Comparison of ENCODE assay signal across 8 mouse cellular contexts in genomic region chr9:80068028-80068515, GRCm38 (mm10). TPM values are rescaled to one million over a fixed set of nuclear protein-coding genes. Genes with fewer than 3 reads are reported as not detected.
A peak's percentile ranks its signal among the peaks of the same experiment; 100 is the strongest.
DNase-seq lines count a peak whose midpoint lies in the region; ATAC-seq and TF ChIP-seq lines count a peak whose summit lies in the region.

No protein-coding gene starts in this region.

- H3K4me3 ChIP-seq in neural tube, embryonic 11.5 days (ENCODE audit: low read depth, low read length), result peak overlapping the region; percentile 91
- H3K4me3 ChIP-seq in embryonic facial prominence, embryonic 15.5 days (replicated peaks), result peak overlapping the region; percentile 88
- peak overlapping the region; percentile 88 for H3K4me3 ChIP-seq in limb, embryonic 12.5 days (replicated peaks)
- peak overlapping the region; percentile 99 for H3K4me3 ChIP-seq in small intestine, adult 2 months (ENCODE audit: low read depth, low read length)

- no peak for TF ChIP-seq POLR2A in small intestine, adult 2 months (IDR thresholded peaks at IDR 0.05; ENCODE audit: low read depth, low read length)

- TF ChIP-seq CTCF in small intestine, adult 2 months (IDR thresholded peaks at IDR 0.05; ENCODE audit: extremely low read depth, insufficient read length, insufficient replicate concordance, low read depth, low read length), result no peak

- no peak for DNase-seq in neural tube, embryonic 11.5 days (ENCODE audit: low spot score)
- no peak for DNase-seq in neural tube, embryonic 10.5 days (ENCODE audit: extremely low spot score, low spot score)
- DNase-seq in adipocyte (ENCODE audit: low spot score), result no peak
- no peak for DNase-seq in cerebellum, adult 9-10 months
- no peak for DNase-seq in adrenal gland, postnatal 10 days

- no peak for ATAC-seq in neural tube, embryonic 11.5 days (ENCODE audit: insufficient read depth, low FRiP score, low TSS enrichment)
- ATAC-seq in embryonic facial prominence, embryonic 15.5 days (ENCODE audit: insufficient number of reproducible peaks, low FRiP score, low TSS enrichment, low read depth), result no peak
- no peak; the same call in 1 of the 2 replicates for ATAC-seq in limb, embryonic 12.5 days (ENCODE audit: insufficient number of reproducible peaks, insufficient read depth, low FRiP score, low TSS enrichment, low read depth)

- under 1% methylated on average over 18 of the region's 18 CpGs for WGBS in neural tube, embryonic 11.5 days
- whole genome bisulfite sequencing in embryonic facial prominence, embryonic 15.5 days, result under 1% methylated on average over 18 of the region's 18 CpGs
- 2% methylated on average over 18 of the region's 18 CpGs for WGBS in limb, embryonic 12.5 days
- WGBS in small intestine, adult 2 months, result under 1% methylated on average over 18 of the region's 18 CpGs

- H3K36me3 ChIP-seq in neural tube, embryonic 11.5 days (ENCODE audit: control insufficient read depth, insufficient read depth, low read length), result no peaks in the 10 kb centered on the region
- no peaks in the 10 kb centered on the region for H3K36me3 ChIP-seq in embryonic facial prominence, embryonic 15.5 days
- H3K36me3 ChIP-seq in limb, embryonic 12.5 days, result no peaks in the 10 kb centered on the region
- H3K36me3 ChIP-seq in small intestine, adult 2 months (ENCODE audit: control insufficient read depth, insufficient read depth, low read length), result no peaks in the 10 kb centered on the region

- H3K27me3 ChIP-seq in neural tube, embryonic 11.5 days (ENCODE audit: control insufficient read depth, insufficient read depth, low read length), result no peaks in the 10 kb centered on the region
- no peaks in the 10 kb centered on the region for H3K27me3 ChIP-seq in embryonic facial prominence, embryonic 15.5 days
- no peaks in the 10 kb centered on the region for H3K27me3 ChIP-seq in limb, embryonic 12.5 days
- no peaks in the 10 kb centered on the region for H3K27me3 ChIP-seq in small intestine, adult 2 months (ENCODE audit: control insufficient read depth, insufficient read depth, low read length)

- H3K9ac ChIP-seq in neural tube, embryonic 11.5 days (ENCODE audit: low read length), result peak overlapping the region; percentile 100
- peak overlapping the region; percentile 97 for H3K9ac ChIP-seq in embryonic facial prominence, embryonic 15.5 days
- peak overlapping the region; percentile 99 for H3K9ac ChIP-seq in limb, embryonic 12.5 days (replicated peaks)

- H3K27ac ChIP-seq in neural tube, embryonic 11.5 days (ENCODE audit: low read depth, low read length), result peak overlapping the region; percentile 100
- peak overlapping the region; percentile 99 for H3K27ac ChIP-seq in embryonic facial prominence, embryonic 15.5 days (replicated peaks)
- peak overlapping the region; percentile 100 for H3K27ac ChIP-seq in limb, embryonic 12.5 days
- peak overlapping the region; percentile 93 for H3K27ac ChIP-seq in small intestine, adult 2 months (ENCODE audit: insufficient read depth, low read depth, low read length)

- no peaks in the 10 kb centered on the region for H3K9me3 ChIP-seq in neural tube, embryonic 11.5 days (ENCODE audit: control insufficient read depth, low read length)
- no peaks in the 10 kb centered on the region; the same call in 1 of the 2 replicates for H3K9me3 ChIP-seq in embryonic facial prominence, embryonic 15.5 days (replicated peaks)
- H3K9me3 ChIP-seq in limb, embryonic 12.5 days, result peaks cover 11% of the 10 kb centered on the region; the same call in 1 of the 2 replicates

- peak overlapping the region; percentile 31 for H3K4me2 ChIP-seq in neural tube, embryonic 11.5 days (ENCODE audit: low read depth)
- peak overlapping the region; percentile 52 for H3K4me2 ChIP-seq in embryonic facial prominence, embryonic 15.5 days (replicated peaks)
- H3K4me2 ChIP-seq in limb, embryonic 12.5 days, result peak overlapping the region; percentile 58

- peaks cover 3% of the 10 kb centered on the region; the same call in 1 of the 2 replicates for H3K4me1 ChIP-seq in neural tube, embryonic 11.5 days (ENCODE audit: control insufficient read depth, insufficient read depth, low read length)
- H3K4me1 ChIP-seq in embryonic facial prominence, embryonic 15.5 days, result peaks cover 15% of the 10 kb centered on the region
- H3K4me1 ChIP-seq in limb, embryonic 12.5 days (replicated peaks), result peaks cover 18% of the 10 kb centered on the region
- H3K4me1 ChIP-seq in small intestine, adult 2 months (ENCODE audit: control insufficient read depth, insufficient read depth, insufficient read length, low read length), result peaks cover 4% of the 10 kb centered on the region; the same call in 1 of the 2 replicates

RNA-seq across cellular contexts. Expression of gene Senp6, which starts 1.4 kb away (rescaled TPM):
- polyA plus RNA-seq in neural tube, embryonic 11.5 days (2014; fragmentation: Nextera tagmentation; extraction: Ambion mirVana), result 61.0 and 70.5 TPM in 2 replicates
- polyA plus RNA-seq in embryonic facial prominence, embryonic 15.5 days (2015; fragmentation: Nextera tagmentation; extraction: Ambion mirVana), result 47.4 and 53.3 TPM in 2 replicates
- polyA plus RNA-seq in limb, embryonic 12.5 days (2016; fragmentation: Nextera tagmentation; extraction: Ambion mirVana), result 70.6 and 72.9 TPM in 2 replicates
- polyA plus RNA-seq in small intestine, adult 2 months (2012; rRNA removed), result 9.1 and 14.9 TPM in 2 replicates
- total RNA-seq in adrenal gland, postnatal 10 days (2021), result 100 to 1,000 TPM; 103 to 107 TPM

RNA-seq across cellular contexts. Expression of gene Filip1, which starts 55.4 kb away (rescaled TPM):
- 4.0 and 6.2 TPM in 2 replicates for polyA plus RNA-seq in neural tube, embryonic 11.5 days (2014; fragmentation: Nextera tagmentation; extraction: Ambion mirVana)
- polyA plus RNA-seq in embryonic facial prominence, embryonic 15.5 days (2015; fragmentation: Nextera tagmentation; extraction: Ambion mirVana), result 7.6 and 10.6 TPM in 2 replicates
- 1.6 and 2.5 TPM in 2 replicates for polyA plus RNA-seq in limb, embryonic 12.5 days (2016; fragmentation: Nextera tagmentation; extraction: Ambion mirVana)
- 1.3 and 1.7 TPM in 2 replicates for polyA plus RNA-seq in small intestine, adult 2 months (2012; rRNA removed)
- total RNA-seq in adrenal gland, postnatal 10 days (2021), result 10 to 100 TPM; 39.6 to 46.6 TPM
